Mouse (Mus musculus) midbrain, postnatal 0 days (tissue): ENCODE measurements around the gene Tial1. TPM values are rescaled to one million over a fixed set of nuclear protein-coding genes. Genes with fewer than 3 reads are reported as not detected.

Experiments
- ATAC-seq: fragments of 200-750 bp; cut with Nextera tagmentation; 2 replicates; pipeline ENCODE4 v1.8.0; 2017; ENCODE audit warnings: moderate number of reproducible peaks, mild to moderate bottlenecking, moderate TSS enrichment, moderate library complexity; ENCODE audit not compliant: low FRiP score
- DNase-seq: peaks from one replicate; pipeline ENCODE4 v3.0.0-alpha.2; 2015; ENCODE audit warnings: low spot score
- H3K27ac ChIP-seq: fragments of 300-500 bp; sonication (generic); 2 replicates; pipeline ENCODE4 v1.5.1; 2014; ENCODE audit warnings: low read depth, mild to moderate bottlenecking, low read length, mixed read lengths
- H3K27me3 ChIP-seq: fragments of 300-500 bp; sonication (generic); 2 replicates; pipeline ENCODE4 v1.6.1; 2014; ENCODE audit warnings: low read length, control low read depth, mixed read lengths; ENCODE audit not compliant: insufficient read depth
- H3K36me3 ChIP-seq: fragments of 300-500 bp; sonication (generic); 2 replicates; pipeline ENCODE4 v1.6.1; 2014; ENCODE audit warnings: low read length, control low read depth, mixed read lengths; ENCODE audit not compliant: insufficient read depth
- H3K4me1 ChIP-seq: fragments of 300-500 bp; sonication (generic); 2 replicates; pipeline ENCODE4 v1.6.1; 2014; ENCODE audit warnings: mild to moderate bottlenecking, control low read depth, antibody characterized with exemption, low read length, mixed read lengths; ENCODE audit not compliant: insufficient read depth
- H3K4me2 ChIP-seq: fragments of 300-500 bp; sonication (generic); 2 replicates; pipeline ENCODE4 v1.6.1; 2014; ENCODE audit warnings: low read depth, mild to moderate bottlenecking, low read length, mixed read lengths; ENCODE audit not compliant: poor library complexity, severe bottlenecking
- H3K4me3 ChIP-seq: fragments of 300-500 bp; sonication (generic); 2 replicates; pipeline ENCODE4 v1.5.1; 2014; ENCODE audit warnings: low read depth, mild to moderate bottlenecking, low read length, moderate library complexity
- H3K9ac ChIP-seq: fragments of 300-500 bp; sonication (generic); replicated peaks from 2 replicates; pipeline ENCODE4 v1.6.1; 2014; ENCODE audit warnings: mild to moderate bottlenecking, low read length, moderate library complexity, mixed read lengths; ENCODE audit not compliant: poor library complexity, severe bottlenecking
- H3K9me3 ChIP-seq: fragments of 300-500 bp; sonication (generic); 2 replicates; pipeline ENCODE4 v1.6.1; 2016; ENCODE audit warnings: low read length, control low read depth
- CTCF ChIP-seq: IDR thresholded peaks from 2 replicates; pipeline ENCODE4 v1.5.1; 2016; ENCODE audit warnings: antibody characterized with exemption, mild to moderate bottlenecking
- WGBS: fragments of 180-500 bp; shearing (Covaris S2); extraction: QIAGEN DNeasy Blood & Tissue Kit; methylation state at CpG from one replicate; pipeline ENCODE4 v1.1.7; 2014; 5-methylcytosine and 5-hydroxymethylcytosine counted together
- polyA plus RNA-seq: library from polyadenylated mRNA; unstranded; fragments of >200 nt; fragmentation: Nextera tagmentation; extraction: Ambion mirVana; gene quantifications from 2 replicates; pipeline ENCODE4 v1.2.1, GENCODE M21; 2015
- total RNA-seq: library from RNA; depleted of rRNA; stranded (reverse); fragments of >200 nt; gene quantifications from 2 replicates; pipeline ENCODE4 v1.2.3, GENCODE M21; 2014

The Tial1 gene
- total and polyA plus RNA-seq, 2 experiments from 2014 or later = 29.9 to 47.2 TPM

- Histone ChIP-seq H3K9me3 (no peaks in the 10 kb centered on the region), H3K4me1 (no peaks in the 10 kb centered on the region), H3K9ac (no peak overlapping the region), H3K4me3 (no peak overlapping the region), H3K27me3 (no peaks in the 10 kb centered on the region), H3K36me3 (peaks cover 18% of the 10 kb centered on the region), H3K27ac (no peak overlapping the region), H3K4me2 (no peak overlapping the region)
- TF ChIP-seq CTCF = no peak
- 86% methylated on average over 2 of the region's 2 CpGs for WGBS
- DNase-seq (no peak), ATAC-seq (no peak)
Measured at GRCm38 (mm10) chr7:128440584-128440983, 20.9 kb downstream of the Tial1 start.

- Histone ChIP-seq H3K9ac (no peak overlapping the region), H3K36me3 (peaks cover 6% of the 10 kb centered on the region; the same call in 1 of the 2 replicates), H3K4me2 (no peak overlapping the region), H3K4me1 (no peaks in the 10 kb centered on the region), H3K9me3 (no peaks in the 10 kb centered on the region), H3K27me3 (no peaks in the 10 kb centered on the region), H3K4me3 (no peak overlapping the region), H3K27ac (no peak overlapping the region)
- ATAC-seq (no peak), DNase-seq (no peak)
- 91% methylated on average over 6 of the region's 6 CpGs for WGBS
- TF ChIP-seq CTCF = no peak
Measured at GRCm38 (mm10) chr7:128439251-128439650, 22.3 kb downstream of the Tial1 start.

- no peak for TF ChIP-seq CTCF
- no peaks in the 10 kb centered on the region for H3K9me3 ChIP-seq
- H3K4me2 ChIP-seq = no peak overlapping the region
- ATAC-seq (no peak), DNase-seq (no peak)
- H3K27me3 ChIP-seq = no peaks in the 10 kb centered on the region
- no peak overlapping the region for H3K9ac ChIP-seq
- 0 out of 2 replicates have a peak, but pooled peaks cover 4% of the 10 kb centered on the region for H3K36me3 ChIP-seq
- no peaks in the 10 kb centered on the region for H3K4me1 ChIP-seq
- H3K27ac ChIP-seq = no peak overlapping the region
- no peak overlapping the region for H3K4me3 ChIP-seq
Measured at GRCm38 (mm10) chr7:128438131-128438530, 23.4 kb downstream of the Tial1 start.

- peak; percentile 80 for TF ChIP-seq CTCF
- ATAC-seq (peak; percentile 52; the same call in 1 of the 2 replicates), DNase-seq (peak; percentile 57)
- Histone ChIP-seq H3K4me2 (no peak overlapping the region), H3K4me1 (0 out of 2 replicates have a peak, but pooled peaks cover 2% of the 10 kb centered on the region), H3K27me3 (no peaks in the 10 kb centered on the region), H3K9me3 (no peaks in the 10 kb centered on the region), H3K27ac (no peak overlapping the region), H3K36me3 (no peaks in the 10 kb centered on the region), H3K4me3 (no peak overlapping the region), H3K9ac (no peak overlapping the region)
- WGBS = 48% methylated on average over 1 of the region's 1 CpGs
Measured at GRCm38 (mm10) chr7:128433213-128433612, 28.3 kb downstream of the Tial1 start.

GRCm38 (mm10) chr7:128432574-128432973 lies 28.9 kb downstream of the Tial1 start:
- no peak overlapping the region for H3K4me3 ChIP-seq
- peak; percentile 17 for DNase-seq
- no peak overlapping the region; the same call in 1 of the 2 replicates for H3K27ac ChIP-seq
- no peak overlapping the region for H3K9ac ChIP-seq
- H3K4me1 ChIP-seq = 0 out of 2 replicates have a peak, but pooled peaks cover 2% of the 10 kb centered on the region
- TF ChIP-seq CTCF = no peak
- H3K36me3 ChIP-seq = no peaks in the 10 kb centered on the region
- no peak overlapping the region for H3K4me2 ChIP-seq
- WGBS = 48% methylated on average over 10 of the region's 10 CpGs
- no peak for ATAC-seq
- H3K9me3 ChIP-seq = no peaks in the 10 kb centered on the region
- H3K27me3 ChIP-seq = no peaks in the 10 kb centered on the region

- H3K27me3 ChIP-seq = peaks cover 14% of the 10 kb centered on the region
- 78% methylated on average over 3 of the region's 3 CpGs for WGBS
- no peak overlapping the region for H3K9ac ChIP-seq
- no peaks in the 10 kb centered on the region for H3K9me3 ChIP-seq
- no peaks in the 10 kb centered on the region for H3K4me1 ChIP-seq
- ATAC-seq (no peak), DNase-seq (no peak)
- no peaks in the 10 kb centered on the region for H3K36me3 ChIP-seq
- no peak for TF ChIP-seq CTCF
- H3K4me3 ChIP-seq = no peak overlapping the region
- H3K27ac ChIP-seq = no peak overlapping the region
- no peak overlapping the region for H3K4me2 ChIP-seq
Measured at GRCm38 (mm10) chr7:128422491-128422890, 39.0 kb downstream of the Tial1 start.
